Mouse (Mus musculus): Measurements from ENCODE around the gene AI481877. TPM values are rescaled to one million over a fixed set of nuclear protein-coding genes. Genes with fewer than 3 reads are reported as not detected.

The AI481877 gene
- total and polyA plus RNA-seq, 3 experiments, result not detected

DNA sequence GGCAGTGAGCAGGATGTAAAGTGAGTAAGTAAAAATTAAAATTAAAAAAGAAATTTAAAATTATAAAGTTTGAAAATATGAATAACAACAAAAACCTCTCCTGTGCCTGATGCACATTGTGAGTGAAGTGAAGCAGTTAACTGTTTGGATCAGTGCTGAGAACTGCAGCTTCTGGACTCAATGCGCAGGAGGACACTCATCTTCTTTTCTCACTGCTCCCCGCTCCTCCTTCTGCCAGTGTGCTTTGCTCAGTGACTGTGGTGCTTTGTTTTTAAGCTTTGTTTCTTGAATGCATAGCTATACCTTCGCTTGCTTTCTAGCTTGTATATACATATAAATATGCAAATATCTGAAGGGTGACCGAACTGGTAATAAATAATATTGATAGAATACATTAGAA, 30.1 kb downstream of the AI481877 start:
- H3K27me3 ChIP-seq (ENCODE audit: control insufficient read depth, insufficient read depth, low read length), result no peaks in the 10 kb centered on the region
- no peaks in the 10 kb centered on the region for H3K36me3 ChIP-seq (ENCODE audit: control insufficient read depth, insufficient read depth, low read length)
- H3K9ac ChIP-seq (ENCODE audit: low read depth, low read length), result no peak overlapping the region
- no peak overlapping the region for H3K4me3 ChIP-seq
- no peak for DNase-seq
- WGBS, result 93% methylated on average over 4 of the region's 4 CpGs
- no peaks in the 10 kb centered on the region for H3K4me1 ChIP-seq (ENCODE audit: control insufficient read depth, insufficient read depth, low read length)
- TF ChIP-seq POLR2A (IDR thresholded peaks at IDR 0.05; ENCODE audit: insufficient read depth, low read depth, low read length), result no peak
- TF ChIP-seq EP300 (IDR thresholded peaks at IDR 0.05; ENCODE audit: insufficient read depth, low read depth, low read length), result no peak
- no peaks in the 10 kb centered on the region for H3K79me2 ChIP-seq (replicated peaks; ENCODE audit: control insufficient read depth, insufficient read depth, low read length)
- intact Hi-C loops (cut with DNase I), result no loop called here
- H3K27ac ChIP-seq, result no peak overlapping the region

DNA sequence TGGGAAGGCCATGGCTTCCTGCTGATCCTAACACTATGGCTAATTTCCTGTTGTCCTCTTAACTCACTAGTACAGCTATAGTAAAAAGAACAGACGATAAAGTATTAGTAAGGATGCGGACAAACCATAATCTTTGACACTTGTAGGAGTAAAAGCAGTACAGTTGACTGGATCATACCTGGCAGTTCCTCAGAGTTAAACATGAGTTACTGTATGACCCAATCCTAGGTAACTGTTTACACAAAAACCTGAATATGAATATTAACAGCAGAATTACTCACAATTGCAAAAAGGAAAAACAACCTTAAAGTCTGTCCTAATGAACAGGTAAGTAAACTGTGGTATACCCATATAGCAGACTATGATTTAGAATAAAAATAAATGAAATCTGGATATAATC, 30.9 kb downstream of the AI481877 start:
- Histone ChIP-seq H3K4me1 (ENCODE audit: control insufficient read depth, insufficient read depth, low read length) (no peaks in the 10 kb centered on the region), H3K27me3 (ENCODE audit: control insufficient read depth, insufficient read depth, low read length) (no peaks in the 10 kb centered on the region), H3K27ac (no peak overlapping the region), H3K9ac (ENCODE audit: low read depth, low read length) (no peak overlapping the region), H3K36me3 (ENCODE audit: control insufficient read depth, insufficient read depth, low read length) (no peaks in the 10 kb centered on the region), H3K4me3 (no peak overlapping the region), H3K79me2 (replicated peaks; ENCODE audit: control insufficient read depth, insufficient read depth, low read length) (no peaks in the 10 kb centered on the region)
- no peak for DNase-seq
- TF ChIP-seq POLR2A (IDR thresholded peaks at IDR 0.05; ENCODE audit: insufficient read depth, low read depth, low read length), result no peak
- TF ChIP-seq EP300 (IDR thresholded peaks at IDR 0.05; ENCODE audit: insufficient read depth, low read depth, low read length), result no peak
- no peak for TF ChIP-seq CTCF (IDR thresholded peaks at IDR 0.05)
- intact Hi-C loops (cut with DNase I), result no loop called here
- 57% methylated on average over 2 of the region's 2 CpGs for WGBS

DNA sequence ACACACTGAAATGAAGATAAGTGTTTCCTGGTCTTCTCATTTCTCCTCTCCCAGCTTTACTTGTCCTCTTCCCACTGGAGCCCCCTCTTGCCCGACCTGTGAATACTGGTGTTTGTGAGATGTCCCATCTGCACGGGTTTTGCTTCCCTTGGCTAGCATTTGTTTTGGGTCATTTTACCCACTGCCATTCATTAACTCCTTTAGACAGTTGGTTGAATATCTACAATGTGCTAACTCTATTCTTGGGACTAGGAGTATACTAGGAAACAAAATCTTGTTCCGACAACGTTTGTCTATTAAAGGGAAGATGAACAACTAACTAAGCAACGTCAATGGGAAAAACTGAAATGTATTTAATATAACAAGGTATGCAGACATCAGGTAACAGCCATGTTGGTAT, 32.1 kb downstream of the AI481877 start:
- no peak overlapping the region for H3K4me3 ChIP-seq
- H3K4me1 ChIP-seq (ENCODE audit: control insufficient read depth, insufficient read depth, low read length), result no peaks in the 10 kb centered on the region
- TF ChIP-seq EP300 (IDR thresholded peaks at IDR 0.05; ENCODE audit: insufficient read depth, low read depth, low read length) (no peak), CTCF (IDR thresholded peaks at IDR 0.05) (no peak), POLR2A (IDR thresholded peaks at IDR 0.05; ENCODE audit: insufficient read depth, low read depth, low read length) (no peak)

DNA sequence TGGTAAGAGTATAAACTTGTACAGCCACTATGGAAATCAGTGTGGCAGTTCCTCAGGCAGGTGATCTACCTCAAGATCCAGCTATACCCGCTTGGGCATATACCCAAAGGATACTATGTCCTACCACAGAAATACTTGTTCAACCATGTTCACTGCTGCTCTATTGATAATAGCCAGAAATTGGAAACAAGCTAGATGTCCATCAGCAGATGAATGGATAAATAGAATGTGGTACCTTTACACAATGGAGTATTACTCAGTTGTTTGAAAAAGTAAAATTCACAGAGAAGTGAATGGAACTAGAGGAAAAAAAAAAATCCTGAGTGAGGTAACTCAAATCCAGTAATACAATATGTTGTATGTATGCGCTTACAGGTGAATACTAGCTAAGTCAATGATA, 34.6 kb downstream of the AI481877 start:
- Histone ChIP-seq H3K4me1 (ENCODE audit: control insufficient read depth, insufficient read depth, low read length) (no peaks in the 10 kb centered on the region), H3K79me2 (replicated peaks; ENCODE audit: control insufficient read depth, insufficient read depth, low read length) (no peaks in the 10 kb centered on the region), H3K4me3 (no peak overlapping the region), H3K27ac (no peak overlapping the region), H3K9ac (ENCODE audit: low read depth, low read length) (no peak overlapping the region), H3K36me3 (ENCODE audit: control insufficient read depth, insufficient read depth, low read length) (no peaks in the 10 kb centered on the region), H3K27me3 (ENCODE audit: control insufficient read depth, insufficient read depth, low read length) (no peaks in the 10 kb centered on the region)
- WGBS, result 87% methylated on average over 2 of the region's 2 CpGs
- intact Hi-C loops (cut with DNase I), result no loop called here
- TF ChIP-seq EP300 (IDR thresholded peaks at IDR 0.05; ENCODE audit: insufficient read depth, low read depth, low read length) (no peak), POLR2A (IDR thresholded peaks at IDR 0.05; ENCODE audit: insufficient read depth, low read depth, low read length) (no peak), CTCF (IDR thresholded peaks at IDR 0.05) (no peak)
- no peak for DNase-seq

More for the DNA sequence above, 32.1 kb downstream of the AI481877 start:
- no peaks in the 10 kb centered on the region for H3K79me2 ChIP-seq (replicated peaks; ENCODE audit: control insufficient read depth, insufficient read depth, low read length)
- intact Hi-C loops (cut with DNase I), result no loop called here
- H3K9ac ChIP-seq (ENCODE audit: low read depth, low read length), result no peak overlapping the region
- no peaks in the 10 kb centered on the region for H3K27me3 ChIP-seq (ENCODE audit: control insufficient read depth, insufficient read depth, low read length)
- 69% methylated on average over 5 of the region's 5 CpGs for WGBS
- H3K36me3 ChIP-seq (ENCODE audit: control insufficient read depth, insufficient read depth, low read length), result no peaks in the 10 kb centered on the region
- DNase-seq, result no peak
- H3K27ac ChIP-seq, result no peak overlapping the region

DNA sequence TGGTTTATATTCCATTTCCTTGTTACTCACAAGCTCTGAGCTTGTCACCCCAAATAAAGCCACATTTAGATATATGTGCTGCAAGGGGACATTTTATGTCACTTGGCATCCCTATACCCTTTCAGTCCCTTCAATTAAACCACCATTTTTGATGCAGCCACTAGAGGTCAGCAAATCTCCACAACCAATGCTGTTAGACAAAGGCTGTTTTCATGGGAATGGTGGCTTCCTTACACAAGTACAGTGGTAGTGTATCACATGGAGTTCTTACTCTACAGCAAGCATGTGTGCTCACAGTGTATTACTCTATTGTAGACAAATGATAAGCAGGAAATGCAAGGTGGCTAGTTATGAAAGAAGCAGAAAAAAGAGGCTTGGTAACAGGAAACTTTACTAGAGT, 42.4 kb downstream of the AI481877 start:
- Histone ChIP-seq H3K79me2 (replicated peaks; ENCODE audit: control insufficient read depth, insufficient read depth, low read length) (no peaks in the 10 kb centered on the region), H3K36me3 (ENCODE audit: control insufficient read depth, insufficient read depth, low read length) (no peaks in the 10 kb centered on the region), H3K4me3 (no peak overlapping the region), H3K27me3 (ENCODE audit: control insufficient read depth, insufficient read depth, low read length) (no peaks in the 10 kb centered on the region), H3K9ac (ENCODE audit: low read depth, low read length) (no peak overlapping the region), H3K4me1 (ENCODE audit: control insufficient read depth, insufficient read depth, low read length) (no peaks in the 10 kb centered on the region; the same call in 1 of the 2 replicates), H3K27ac (no peak overlapping the region)
- peak; percentile 36 to 58 for DNase-seq
- TF ChIP-seq CTCF (IDR thresholded peaks at IDR 0.05) (peak; percentile 96), EP300 (IDR thresholded peaks at IDR 0.05; ENCODE audit: insufficient read depth, low read depth, low read length) (0 out of 2 replicates have a peak, but pooled peaks have one; percentile 32), POLR2A (IDR thresholded peaks at IDR 0.05; ENCODE audit: insufficient read depth, low read depth, low read length) (no peak)
- intact Hi-C loops (cut with DNase I), result loop anchor here (1.0 to 5.0 kb wide), 5 partner anchors 92 to 472 kb away; partner anchors contain the start of gene Ugcg

DNA sequence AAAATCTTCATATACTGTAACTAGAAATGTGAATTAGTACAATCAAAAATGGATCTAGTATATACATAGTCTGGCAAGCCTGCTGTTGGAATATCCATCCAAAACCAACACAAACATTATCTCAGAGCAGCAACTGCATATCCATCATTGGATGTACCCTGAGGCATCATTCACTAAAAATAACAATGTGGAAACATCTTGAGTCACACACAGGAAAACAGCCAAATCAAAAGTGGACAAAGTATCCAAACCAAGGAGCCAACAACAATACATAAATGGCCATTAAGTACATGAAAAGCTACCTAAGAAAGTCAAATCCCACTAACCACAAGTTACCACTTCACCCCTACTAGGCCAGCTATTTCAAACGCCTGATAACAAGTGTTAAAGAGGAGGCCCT, 49.4 kb downstream of the AI481877 start:
- Histone ChIP-seq H3K4me1 (ENCODE audit: control insufficient read depth, insufficient read depth, low read length) (no peaks in the 10 kb centered on the region), H3K36me3 (ENCODE audit: control insufficient read depth, insufficient read depth, low read length) (no peaks in the 10 kb centered on the region), H3K4me3 (no peak overlapping the region), H3K79me2 (replicated peaks; ENCODE audit: control insufficient read depth, insufficient read depth, low read length) (no peaks in the 10 kb centered on the region), H3K27ac (no peak overlapping the region), H3K9ac (ENCODE audit: low read depth, low read length) (no peak overlapping the region), H3K27me3 (ENCODE audit: control insufficient read depth, insufficient read depth, low read length) (no peaks in the 10 kb centered on the region)
- intact Hi-C loops (cut with DNase I), result no loop called here
- TF ChIP-seq EP300 (IDR thresholded peaks at IDR 0.05; ENCODE audit: insufficient read depth, low read depth, low read length) (no peak), POLR2A (IDR thresholded peaks at IDR 0.05; ENCODE audit: insufficient read depth, low read depth, low read length) (no peak), CTCF (IDR thresholded peaks at IDR 0.05) (no peak)
- WGBS, result 30% methylated on average over 1 of the region's 1 CpGs
- no peak for DNase-seq

All from heart, adult 2 months (tissue).